Mouse (Mus musculus) forelimb bud, embryonic 11.5 days (tissue): ENCODE measurements around the gene Rab23.

Experiments
- DNase-seq: peaks from one replicate; pipeline ENCODE4 v3.0.0-alpha.2; 2012; ENCODE audit warnings: low read depth, low spot score

Gene Rab23

GRCm38 (mm10) chr1:33766520-33767508 is 47.1 kb downstream of the Rab23 start:
- DNase-seq, result no peak

- DNase-seq, result no peak
Observed at GRCm38 (mm10) chr1:33768091-33768787, 48.6 kb downstream of the Rab23 start.

- no peak for DNase-seq
Observed at GRCm38 (mm10) chr1:33768827-33769226, 49.1 kb downstream of the Rab23 start.

- no peak for DNase-seq
Observed at GRCm38 (mm10) chr1:33771621-33772020, 51.9 kb downstream of the Rab23 start.

- DNase-seq, result no peak
Observed at GRCm38 (mm10) chr1:33772106-33772505, 52.4 kb downstream of the Rab23 start.

GRCm38 (mm10) chr1:33776175-33776611 is 56.5 kb downstream of the Rab23 start:
- DNase-seq, result no peak

GRCm38 (mm10) chr1:33784561-33784960 is 64.9 kb downstream of the Rab23 start:
- DNase-seq, result no peak

- no peak for DNase-seq
Observed at GRCm38 (mm10) chr1:33788072-33788471, 68.4 kb downstream of the Rab23 start.

- DNase-seq, result no peak
Observed at GRCm38 (mm10) chr1:33788493-33788892, 68.8 kb downstream of the Rab23 start.
